Mouse (Mus musculus) small intestine, adult 2 months (tissue): ENCODE measurements around the gene Wdr62.

ENCODE experiments used
- CTCF ChIP-seq: fragments of 200-500 bp; IDR thresholded peaks from 2 replicates; pipeline ENCODE4 v1.5.1; 2012; ENCODE audit warnings: low read depth, mild to moderate bottlenecking, control low read depth, inconsistent platforms, low read length, moderate library complexity, mixed read lengths; ENCODE audit not compliant: insufficient replicate concordance, insufficient read length; ENCODE audit errors: extremely low read depth
- POLR2A ChIP-seq: fragments of 200-500 bp; IDR thresholded peaks from 2 replicates; pipeline ENCODE4 v1.6.1; 2012; ENCODE audit warnings: low read depth, mild to moderate bottlenecking, control low read depth, inconsistent platforms, low read length, moderate library complexity

GRCm38 (mm10) chr7:30216723-30217151 lies 63.5 kb downstream of the Wdr62 start:
- TF ChIP-seq POLR2A: no peak; the same call in 1 of the 2 replicates
- TF ChIP-seq CTCF: peak; percentile 85
